Mouse (Mus musculus) forelimb bud, embryonic 11.5 days (tissue): Measurements from ENCODE around the gene Fermt3.

ENCODE experiments used
- DNase-seq: peaks from one replicate; pipeline ENCODE4 v3.0.0-alpha.2; 2012; ENCODE audit warnings: low read depth, low spot score

The Fermt3 gene

DNA sequence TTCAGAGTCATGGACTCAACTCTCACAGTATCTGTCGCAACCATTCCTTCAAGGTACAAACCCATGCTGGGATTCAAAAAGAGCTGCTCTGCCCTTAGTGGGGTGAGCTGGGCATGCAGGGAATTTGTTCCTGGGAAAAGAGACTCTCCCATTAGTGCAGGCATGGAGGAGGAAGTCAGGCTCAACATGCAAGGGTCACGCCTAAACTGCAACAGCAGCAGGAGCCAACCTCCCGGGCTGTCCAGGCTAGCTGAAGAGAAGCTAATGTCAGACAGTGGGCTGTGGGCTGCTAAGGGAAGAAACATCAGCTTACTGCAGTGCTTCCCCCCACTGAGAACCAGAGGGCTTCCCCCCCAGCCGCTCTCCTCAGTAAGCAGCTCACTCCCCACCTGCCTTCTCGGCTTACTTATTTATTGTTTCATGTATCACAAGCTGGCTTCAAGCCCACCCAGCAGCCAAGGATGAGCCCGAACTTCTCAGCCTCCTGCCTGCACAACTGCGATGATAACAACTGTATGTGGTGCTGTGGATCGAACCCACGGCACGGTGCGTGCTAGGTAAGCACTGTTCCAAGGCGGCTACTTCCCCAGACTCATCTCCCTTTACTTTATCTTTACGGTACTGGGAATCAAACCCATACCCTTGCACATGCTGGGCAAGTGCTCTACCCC lies 46.9 kb downstream of the Fermt3 start:
- DNase-seq: no peak

- DNase-seq: no peak
Observed at GRCm38 (mm10) chr19:6971644-6972043, 47.6 kb downstream of the Fermt3 start.

- DNase-seq: no peak
Observed at GRCm38 (mm10) chr19:6970460-6971085, 48.7 kb downstream of the Fermt3 start.

DNA sequence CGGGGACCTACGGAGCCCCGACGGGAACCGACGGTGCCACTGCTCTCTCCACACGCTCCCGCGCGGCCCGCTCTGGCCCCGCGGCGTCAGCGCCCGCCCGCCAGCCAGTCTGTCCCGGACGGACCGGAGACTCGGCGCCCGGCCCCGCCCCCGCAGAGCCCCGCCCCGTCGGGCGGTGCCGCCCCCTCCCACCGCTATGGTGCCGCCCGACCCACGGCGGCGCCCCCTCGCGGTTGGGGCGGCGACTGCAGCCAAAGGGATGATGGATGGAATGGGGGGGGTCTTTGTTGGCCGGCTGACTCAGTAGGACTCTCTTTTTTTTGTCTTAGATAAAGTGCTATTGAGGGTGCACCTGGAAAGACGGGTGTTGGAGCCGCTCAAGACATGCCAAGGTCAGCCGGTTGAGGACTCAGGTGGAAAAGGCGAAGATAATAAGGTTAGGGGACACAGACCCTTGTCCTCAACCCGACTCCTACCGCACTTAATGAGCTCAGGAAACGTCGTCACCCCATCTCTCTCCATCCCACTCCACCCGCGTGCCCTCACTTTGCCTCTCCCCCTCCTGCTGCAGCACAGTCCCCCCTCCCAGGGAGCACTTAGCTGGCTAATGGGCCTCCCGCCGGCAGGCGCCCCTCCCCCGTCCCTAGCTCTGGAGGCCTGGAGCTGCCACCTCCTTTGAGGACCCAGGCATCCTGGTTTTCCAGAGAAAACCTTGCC lies 49.4 kb downstream of the Fermt3 start:
- peak; percentile 48 for DNase-seq

- DNase-seq: no peak
Observed at GRCm38 (mm10) chr19:6969291-6969664, 50.0 kb downstream of the Fermt3 start.

- DNase-seq: no peak
Observed at GRCm38 (mm10) chr19:6968491-6969271, 50.6 kb downstream of the Fermt3 start.

DNA sequence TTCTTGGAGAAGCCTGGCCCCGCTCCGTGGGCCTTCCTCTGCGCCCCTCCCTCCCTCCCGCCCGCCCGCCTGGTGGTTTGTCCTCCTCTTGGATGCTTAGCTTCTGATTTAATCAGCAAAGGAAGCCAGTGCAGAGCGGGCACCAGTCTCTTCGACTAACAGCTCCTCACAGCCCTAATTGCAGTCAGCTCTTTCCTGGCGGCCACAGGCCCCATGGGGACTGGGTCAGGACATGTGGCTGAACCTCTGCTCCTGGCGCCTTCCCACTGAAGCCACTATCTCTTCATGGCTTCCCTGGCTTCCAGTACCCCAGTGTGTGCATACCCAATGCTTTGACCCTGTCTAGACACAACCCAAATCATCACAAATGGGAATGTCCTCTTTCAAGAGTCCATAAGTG lies 62.8 kb downstream of the Fermt3 start:
- DNase-seq: no peak

DNA sequence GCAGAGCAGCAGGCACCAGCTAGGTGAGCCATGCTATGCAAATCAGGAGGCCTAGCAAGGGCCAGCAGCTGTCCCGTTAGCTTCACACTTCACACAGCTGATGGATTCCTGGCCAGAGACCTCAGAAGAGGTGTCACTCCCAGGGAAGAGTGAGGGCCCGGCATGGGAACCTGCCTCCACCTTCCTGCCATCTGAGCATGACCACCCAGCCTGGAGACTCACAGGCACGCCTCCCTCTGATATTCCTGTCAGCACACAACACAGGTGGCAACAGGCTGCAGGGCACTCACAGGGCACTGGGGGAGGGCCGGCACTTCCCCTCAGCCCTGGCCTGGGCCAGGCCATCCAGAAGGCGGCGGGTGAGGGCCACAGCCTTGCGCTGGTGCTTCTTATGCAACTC lies 63.8 kb downstream of the Fermt3 start:
- DNase-seq: no peak

DNA sequence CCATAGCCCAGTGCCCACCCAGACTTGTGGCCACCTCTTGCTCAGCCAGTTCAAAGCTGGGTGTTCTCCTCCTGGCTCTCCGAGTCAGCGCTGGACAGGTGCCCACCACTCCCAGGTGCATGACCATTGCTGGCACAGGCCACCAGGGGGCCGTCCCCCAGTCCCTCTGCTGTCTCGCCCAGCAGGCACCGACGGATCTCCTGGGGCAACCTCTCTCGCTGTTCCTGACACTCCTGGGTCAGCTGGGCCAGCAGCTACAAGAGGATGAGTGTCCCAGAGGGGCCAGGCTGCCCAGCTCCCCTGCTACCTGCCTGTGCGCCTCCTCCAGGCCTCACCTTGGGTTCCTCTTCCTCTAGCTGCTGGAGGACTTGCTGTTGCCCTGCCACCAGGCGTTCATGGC lies 65.2 kb downstream of the Fermt3 start:
- DNase-seq: no peak

DNA sequence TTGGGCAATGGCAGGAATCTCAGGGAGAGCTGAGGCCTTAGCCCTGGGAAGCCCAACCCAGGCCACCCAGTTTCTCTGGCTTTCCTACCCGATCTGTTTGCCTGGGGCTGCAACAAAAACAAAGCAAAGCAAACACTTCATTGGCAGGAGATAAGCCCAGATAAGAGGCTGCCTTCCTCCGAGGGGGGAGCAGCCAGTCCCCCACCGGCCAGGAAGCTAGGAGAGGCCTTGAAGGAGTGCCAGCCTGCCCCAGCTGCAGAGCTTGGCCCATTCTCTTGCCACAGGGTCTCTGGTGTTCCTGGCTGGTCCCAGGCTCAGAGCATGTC lies 66.6 kb downstream of the Fermt3 start:
- no peak for DNase-seq

- DNase-seq: no peak
Observed at GRCm38 (mm10) chr19:6951994-6952711, 67.1 kb downstream of the Fermt3 start.

DNA sequence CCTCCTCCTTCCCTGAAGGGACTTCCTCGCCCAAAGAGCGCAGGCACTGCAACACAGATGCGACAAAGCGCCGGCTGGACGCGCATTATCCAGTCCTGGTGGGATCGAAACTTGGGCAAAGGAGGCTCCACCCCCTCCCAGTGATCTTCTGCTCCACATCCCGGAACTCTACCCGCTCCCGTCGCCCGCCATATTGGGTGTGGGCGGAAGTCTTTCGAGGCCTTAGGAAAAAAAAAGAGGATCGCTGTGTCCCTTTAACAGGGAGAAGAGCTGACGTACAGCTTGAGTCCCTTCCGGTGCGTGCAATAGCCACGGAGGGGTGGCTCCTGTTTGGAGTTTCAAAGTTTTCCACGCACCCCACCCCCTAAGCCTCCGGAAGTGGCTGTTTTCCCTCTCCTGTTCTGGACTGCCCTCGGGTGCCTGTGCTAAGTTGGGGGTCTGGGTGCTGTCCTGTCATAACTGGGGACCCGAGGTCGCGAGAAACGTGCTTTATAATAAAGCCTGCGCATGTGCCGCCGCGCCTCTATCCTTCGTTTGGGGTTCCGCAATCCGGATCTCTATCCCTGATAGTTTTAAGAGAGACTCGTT lies 67.8 kb downstream of the Fermt3 start:
- DNase-seq: peak; percentile 86

- peak; percentile 78 for DNase-seq
Observed at GRCm38 (mm10) chr19:6950613-6951153, 68.6 kb downstream of the Fermt3 start.

GRCm38 (mm10) chr19:6949951-6950350 lies 69.3 kb downstream of the Fermt3 start:
- no peak for DNase-seq

DNA sequence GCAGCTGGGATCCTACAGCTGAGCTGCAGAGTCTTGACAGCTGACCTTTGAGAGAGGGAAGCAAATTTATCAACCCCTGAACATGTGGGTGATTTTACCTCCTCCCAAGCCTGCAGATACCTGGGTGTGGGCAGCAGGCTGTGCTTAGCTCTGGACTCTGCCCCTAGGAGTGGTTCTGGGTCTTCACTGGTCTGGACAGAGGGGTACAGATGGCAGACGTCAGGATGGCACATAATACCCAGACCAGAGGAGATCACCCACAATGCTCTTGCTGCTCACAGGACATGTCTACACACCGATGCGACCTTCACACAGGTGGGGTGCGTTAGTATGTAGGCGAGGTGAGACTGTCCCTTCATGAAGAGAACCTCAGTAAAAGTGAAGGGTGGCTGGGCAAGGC lies 69.7 kb downstream of the Fermt3 start:
- DNase-seq: no peak
